Mouse (Mus musculus): ENCODE measurements around the gene Tex9. TPM values are rescaled to one million over a fixed set of nuclear protein-coding genes. Genes with fewer than 3 reads are reported as not detected.

The Tex9 gene
- 2.5 TPM for polyA plus RNA-seq (2014; fragmentation: Illumina TruSeq; extraction: RNeasy Lipid Tissue Mini Kit (QIAGEN cat#74804); ENCODE audit: low read depth, low replicate concordance)

DNA sequence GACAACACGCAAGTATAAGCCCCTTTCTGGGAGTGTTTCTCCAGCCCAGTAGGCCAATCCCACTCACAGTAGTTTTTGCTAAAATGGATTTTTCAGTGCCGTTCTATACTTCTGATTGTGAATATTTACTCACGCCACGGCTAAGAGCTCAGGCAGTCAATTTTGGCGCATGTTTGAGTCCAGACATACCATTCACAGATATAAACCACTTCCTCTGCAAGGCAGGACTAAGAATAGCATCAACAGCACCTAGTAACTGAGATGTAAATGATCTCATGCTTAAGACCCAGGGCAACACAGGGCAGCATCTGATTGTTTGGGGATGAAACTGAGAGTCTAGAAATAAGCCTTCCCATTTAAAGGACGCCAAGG is at the start of gene Tex9:
Gene Tex9 (minus strand): TSS at position 19 of the 372 bp plus-strand sequence.

DNA sequence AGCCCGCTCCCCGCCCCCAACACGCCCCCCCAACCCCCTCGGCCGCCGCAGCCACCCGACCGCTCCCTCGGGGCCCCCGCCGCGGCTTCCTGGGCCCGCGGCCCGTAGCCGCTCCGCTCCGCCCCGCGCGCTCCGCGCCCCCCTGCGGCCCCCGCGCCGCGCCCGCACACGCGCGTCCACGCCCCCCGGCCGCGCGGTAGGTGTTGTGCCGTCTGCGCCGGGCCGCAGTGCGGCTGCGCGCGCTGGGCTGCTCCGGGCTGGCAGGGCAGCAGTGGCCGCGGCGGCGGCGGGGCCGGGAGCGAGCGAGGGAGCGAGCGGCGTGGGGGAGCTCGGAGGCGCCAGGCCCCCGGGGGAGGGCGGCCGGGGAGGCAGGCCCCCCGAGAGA is 40.0 kb upstream of the Tex9 start, which contains the start of gene Rfx7:
Gene Rfx7 (plus strand): TSS at position 245 of the 385 bp plus-strand sequence.

DNA sequence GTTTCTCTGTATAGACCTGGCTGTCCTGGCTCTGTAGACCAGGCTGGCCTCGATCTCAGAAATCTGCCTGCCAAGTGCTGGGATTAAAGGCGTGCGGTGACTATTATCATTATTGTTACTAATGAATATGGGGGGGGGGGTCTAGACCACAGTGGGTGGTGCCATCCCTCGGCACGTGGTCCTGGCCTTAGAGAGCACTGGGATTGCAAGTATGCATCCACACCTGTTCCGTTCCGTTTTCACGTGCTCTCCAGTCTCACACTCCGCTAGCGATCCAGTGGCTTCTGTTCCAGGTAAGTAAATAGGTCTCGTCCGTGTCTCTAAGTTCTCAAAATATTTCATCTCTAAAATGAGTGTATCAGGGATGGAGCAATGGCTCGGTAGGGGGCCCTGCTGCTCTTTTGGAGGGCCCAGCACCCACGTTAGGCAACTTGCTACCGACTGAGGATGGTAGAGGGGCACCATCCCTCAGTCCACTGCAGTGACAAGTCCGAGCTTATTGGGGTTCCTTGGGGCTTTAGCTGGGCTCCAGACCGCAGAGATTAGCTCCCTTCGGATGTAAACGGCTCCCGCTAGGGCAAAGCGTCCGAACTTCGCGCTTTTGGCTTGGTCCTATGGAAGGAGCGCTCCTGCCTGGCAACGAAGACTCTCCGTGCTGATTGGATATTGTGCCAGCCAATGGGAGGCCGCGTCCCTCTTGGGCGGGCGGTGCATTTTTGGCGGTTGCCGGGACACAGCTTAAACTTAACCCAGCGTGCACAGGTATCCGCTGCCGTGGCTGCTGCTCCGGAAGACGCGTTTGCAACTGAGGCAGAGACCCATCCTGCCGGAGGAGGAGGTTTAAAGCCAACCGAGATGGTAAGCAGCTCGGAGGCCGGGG is 54.0 kb downstream of the Tex9 start, which contains the start of gene Mns1:
Gene Mns1 (plus strand): TSS at position 190 of the 880 bp plus-strand sequence.

Other genes with a start within 250 kb of the Tex9 start
- 24.9 TPM for gene Zfp280d, start 217.4 kb downstream of the Tex9 start, polyA plus RNA-seq (2014; fragmentation: Illumina TruSeq; extraction: RNeasy Lipid Tissue Mini Kit (QIAGEN cat#74804); ENCODE audit: low read depth, low replicate concordance)
- 0.08 TPM for gene Mns1, start 54.2 kb downstream of the Tex9 start, polyA plus RNA-seq (2014; fragmentation: Illumina TruSeq; extraction: RNeasy Lipid Tissue Mini Kit (QIAGEN cat#74804); ENCODE audit: low read depth, low replicate concordance)
- gene Rfx7, start 40.0 kb upstream of the Tex9 start, polyA plus RNA-seq (2014; fragmentation: Illumina TruSeq; extraction: RNeasy Lipid Tissue Mini Kit (QIAGEN cat#74804); ENCODE audit: low read depth, low replicate concordance): 15.3 TPM
- gene Nedd4, start 170.1 kb upstream of the Tex9 start, polyA plus RNA-seq (2014; fragmentation: Illumina TruSeq; extraction: RNeasy Lipid Tissue Mini Kit (QIAGEN cat#74804); ENCODE audit: low read depth, low replicate concordance): 119 TPM

All from liver, adult 10 weeks (tissue).